Mouse (Mus musculus) brain, embryonic 14.5 days (tissue): ENCODE results near the gene Bcr.

Source experiments
- CTCF ChIP-seq: fragments of 200-500 bp; IDR thresholded peaks from 2 replicates; pipeline ENCODE4 v1.5.1; 2012; ENCODE audit warnings: inconsistent platforms, mild to moderate bottlenecking, moderate library complexity, borderline replicate concordance; ENCODE audit not compliant: insufficient read depth, insufficient read length; ENCODE audit errors: extremely low read depth
- POLR2A ChIP-seq: fragments of 200-500 bp; IDR thresholded peaks from 2 replicates; pipeline ENCODE4 v1.6.1; 2012; ENCODE audit warnings: mild to moderate bottlenecking, inconsistent platforms, borderline replicate concordance; ENCODE audit not compliant: poor library complexity, insufficient read depth, insufficient read length, severe bottlenecking; ENCODE audit errors: extremely low read depth

DNA sequence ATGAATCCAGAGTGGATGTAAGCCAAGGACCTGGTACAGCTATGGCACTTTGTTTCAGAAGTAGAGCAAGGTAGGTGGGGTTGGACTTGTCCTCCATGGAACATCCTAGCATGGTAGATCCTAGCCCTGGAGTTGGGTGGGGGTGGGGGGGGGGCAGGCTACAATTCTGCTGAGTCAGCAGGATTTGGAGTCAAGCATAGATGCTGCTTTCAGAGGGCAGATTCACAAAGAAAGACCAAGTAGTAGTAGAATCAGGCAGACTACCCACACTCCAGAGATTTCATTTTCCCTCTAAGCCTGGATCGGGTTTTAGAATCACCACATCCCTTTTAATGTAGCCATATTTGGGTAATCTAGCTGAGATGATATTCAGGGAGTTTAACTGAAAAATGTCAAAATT, 33.9 kb downstream of the Bcr start:
- TF ChIP-seq POLR2A = no peak
- TF ChIP-seq CTCF = no peak
